Mouse (Mus musculus) inflammation-experienced regulatory T-cells, adult 16 weeks (primary cell): Measurements from ENCODE around the gene Olfr211. TPM values are rescaled to one million over a fixed set of nuclear protein-coding genes. Genes with fewer than 3 reads are reported as not detected.

Experiments used
- polyA plus RNA-seq: library from polyadenylated mRNA; unstranded; fragments of 100-300 nt; shearing (Covaris generic); gene quantifications from one replicate; pipeline ENCODE4 v1.2.1, GENCODE M21; 2017

Olfr211 gene
- not detected for polyA plus RNA-seq

DNA sequence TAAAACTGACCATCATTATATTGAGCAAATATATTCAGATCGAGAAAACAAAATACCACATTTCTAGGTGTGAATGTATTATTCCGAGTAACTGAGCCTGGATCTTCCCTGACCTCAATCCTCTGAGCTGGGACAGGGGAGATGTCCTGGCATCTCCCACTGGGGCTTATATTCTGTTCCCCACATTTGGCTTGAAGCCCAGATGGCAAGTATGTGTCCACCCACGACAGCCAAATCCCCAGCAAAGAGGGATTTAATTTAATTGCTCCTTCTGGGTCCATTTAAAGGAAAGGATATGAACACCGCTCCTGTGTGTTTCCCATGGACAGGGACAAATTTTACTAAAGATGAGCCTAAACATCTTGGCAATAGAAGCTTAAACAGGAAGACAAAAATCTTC lies at the start of gene Olfr211:
Gene Olfr211, plus strand, starts transcription at position 301 of the 400 bp plus-strand sequence.

DNA sequence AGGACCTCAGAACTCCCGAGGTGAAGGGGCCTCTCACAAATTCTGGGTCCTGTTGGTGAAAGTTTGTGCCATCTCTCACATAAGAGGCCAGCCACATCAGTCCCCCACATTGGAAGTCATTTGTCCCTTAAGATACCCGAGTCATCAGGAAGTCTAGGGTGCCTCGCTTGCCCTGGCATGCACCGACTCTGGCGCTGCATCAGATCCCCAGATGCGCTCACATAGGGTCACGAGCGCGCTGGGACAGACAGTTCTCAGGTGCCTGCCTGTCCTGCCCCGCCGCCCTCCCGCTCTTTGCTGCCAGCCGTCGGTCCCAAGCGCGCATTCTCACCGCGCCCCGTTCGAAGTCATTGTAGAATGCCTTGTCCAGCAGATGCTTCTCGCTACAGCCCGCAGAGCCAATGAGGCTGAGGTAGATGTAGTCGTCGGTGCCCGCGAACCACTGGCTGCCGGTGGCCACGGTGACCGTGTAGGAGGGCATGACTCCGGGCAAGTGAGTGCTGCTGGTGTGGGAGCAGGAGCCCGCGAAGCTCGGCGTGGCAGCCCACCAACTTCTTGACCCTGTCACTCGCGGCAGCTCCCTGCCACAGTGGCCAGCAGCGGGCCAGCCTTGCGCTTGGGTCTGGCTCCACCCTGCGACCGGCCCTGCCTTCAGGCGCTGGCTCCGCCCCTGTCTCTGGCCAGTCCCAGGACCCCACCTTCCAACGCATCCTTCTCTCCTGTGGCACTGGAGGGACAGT lies 28.2 kb upstream of the Olfr211 start, which contains the start of gene Alox5:
Gene Alox5, minus strand, starts transcription at position 635 of the 740 bp plus-strand sequence.

DNA sequence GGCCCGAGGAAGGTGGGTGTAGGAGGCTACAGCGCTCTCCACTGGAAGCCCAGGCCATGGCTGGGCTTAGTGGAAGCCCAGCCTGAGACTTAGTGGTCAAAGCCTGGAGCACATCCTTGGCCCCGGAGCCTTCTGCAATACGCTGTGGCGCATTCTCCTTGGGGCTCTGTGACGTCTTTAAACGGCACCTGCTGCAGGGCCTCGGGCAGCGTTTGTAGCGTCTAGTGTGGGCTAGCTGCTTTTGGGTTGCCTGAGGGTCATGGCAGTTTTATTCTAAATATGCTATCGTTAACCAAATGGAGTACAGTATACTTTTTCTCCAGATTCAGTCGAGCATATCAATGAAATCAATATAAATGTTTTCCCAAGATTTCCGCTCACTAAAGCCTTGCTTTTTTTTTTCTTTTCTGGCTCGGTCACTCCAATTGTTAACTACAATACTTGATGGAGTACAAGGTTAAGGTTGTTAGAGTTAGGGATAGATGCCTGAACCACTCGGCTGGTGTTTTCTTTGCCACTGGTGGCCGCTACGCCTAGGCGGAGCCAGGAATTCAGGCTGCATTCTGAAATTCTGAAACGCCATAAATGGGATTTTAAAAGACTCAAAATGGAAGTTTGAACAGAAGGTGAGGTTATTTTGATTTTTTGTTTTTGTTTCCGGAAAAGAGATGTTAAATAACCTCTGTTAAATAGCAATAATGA lies 17.6 kb downstream of the Olfr211 start, which contains the start of gene Olfr212:
Gene Olfr212, plus strand, starts transcription at position 215 of the 702 bp plus-strand sequence.

DNA sequence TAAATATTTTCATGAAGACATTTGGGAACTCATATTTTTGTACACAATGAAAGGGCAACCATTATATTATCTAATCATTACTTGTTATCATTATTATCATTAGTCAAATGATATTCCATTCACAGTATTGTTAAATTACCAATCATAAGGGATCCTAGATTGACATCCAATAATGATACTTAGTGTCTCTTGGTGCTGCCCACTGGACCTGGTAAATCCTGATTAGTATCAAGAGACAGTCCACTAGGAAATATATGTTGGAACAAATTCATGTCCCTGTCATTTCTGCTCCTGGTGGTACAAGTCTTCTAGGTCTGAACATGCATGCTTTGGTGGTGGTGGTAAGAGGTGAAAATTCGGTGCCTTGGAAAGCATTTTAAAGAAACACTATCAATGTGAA lies 49.3 kb downstream of the Olfr211 start, which contains the start of gene Olfr213:
Gene Olfr213, plus strand, starts transcription at position 301 of the 400 bp plus-strand sequence.

Other genes with a start within 250 kb of the Olfr211 start
- gene Zfand4, start 224.9 kb upstream of the Olfr211 start, polyA plus RNA-seq, result 1.7 TPM
- 0.50 TPM for gene March8, start 151.1 kb upstream of the Olfr211 start, polyA plus RNA-seq
- not detected for gene Alox5, start 27.9 kb upstream of the Olfr211 start, polyA plus RNA-seq
- gene Olfr212, start 17.4 kb downstream of the Olfr211 start, polyA plus RNA-seq, result 0.11 TPM
- gene Olfr213, start 49.4 kb downstream of the Olfr211 start, polyA plus RNA-seq, result not detected
- not detected for gene Gm5580, start 62.0 kb downstream of the Olfr211 start, polyA plus RNA-seq
- gene Olfr214, start 65.1 kb downstream of the Olfr211 start, polyA plus RNA-seq, result not detected
- gene Olfr215, start 95.1 kb downstream of the Olfr211 start, polyA plus RNA-seq, result not detected
- gene Zfp422, start 139.9 kb downstream of the Olfr211 start, polyA plus RNA-seq, result 33.8 TPM
- not detected for gene Depp1, start 161.5 kb downstream of the Olfr211 start, polyA plus RNA-seq
- 2.8 TPM for gene Rassf4, start 184.9 kb downstream of the Olfr211 start, polyA plus RNA-seq
- gene Tmem72, start 227.8 kb downstream of the Olfr211 start, polyA plus RNA-seq, result 0.05 TPM